Mouse (Mus musculus): Measurements from ENCODE around the gene Zfp367.

Gene Zfp367

GRCm38 (mm10) chr13:64154651-64155050 is 1.6 kb upstream of the Zfp367 start:
- DNase-seq (ENCODE audit: low spot score in 2 of 2): no peak

GRCm38 (mm10) chr13:64153751-64154267 is 807 bp upstream of the Zfp367 start:
- peak in 1 of 2 experiments; percentile 26 for DNase-seq (ENCODE audit: low spot score in 2 of 2)

- peak in 1 of 2 experiments; percentile 37 for DNase-seq (ENCODE audit: low spot score in 2 of 2)
Observed at GRCm38 (mm10) chr13:64152671-64153082, 325 bp downstream of the Zfp367 start.

- peak; percentile 68 to 72 for DNase-seq (ENCODE audit: low spot score in 2 of 2)
Observed at GRCm38 (mm10) chr13:64152241-64152669, 747 bp downstream of the Zfp367 start.

- no peak for DNase-seq (ENCODE audit: low spot score in 2 of 2)
Observed at GRCm38 (mm10) chr13:64150121-64150520, 2.9 kb downstream of the Zfp367 start.

- DNase-seq (ENCODE audit: low spot score in 2 of 2): peak; percentile 24 to 49
Observed at GRCm38 (mm10) chr13:64129616-64130375, 23.2 kb downstream of the Zfp367 start.

GRCm38 (mm10) chr13:64128858-64129615 is 24.0 kb downstream of the Zfp367 start, which contains the start of gene Slc35d2:
Slc35d2 (minus strand) TSS chr13:64129368.
- peak; percentile 20 to 50 for DNase-seq (ENCODE audit: low spot score in 2 of 2)

GRCm38 (mm10) chr13:64126316-64126715 is 26.7 kb downstream of the Zfp367 start:
- no peak for DNase-seq (ENCODE audit: low spot score in 2 of 2)

GRCm38 (mm10) chr13:64124886-64125285 is 28.1 kb downstream of the Zfp367 start:
- no peak for DNase-seq (ENCODE audit: low spot score in 2 of 2)

GRCm38 (mm10) chr13:64123491-64124188 is 29.4 kb downstream of the Zfp367 start:
- no peak for DNase-seq (ENCODE audit: low spot score in 2 of 2)

- no peak for DNase-seq (ENCODE audit: low spot score in 2 of 2)
Observed at GRCm38 (mm10) chr13:64120760-64121159, 32.2 kb downstream of the Zfp367 start.

GRCm38 (mm10) chr13:64117442-64117841 is 35.6 kb downstream of the Zfp367 start:
- DNase-seq (ENCODE audit: low spot score in 2 of 2): no peak

GRCm38 (mm10) chr13:64110421-64110820 is 42.6 kb downstream of the Zfp367 start:
- no peak for DNase-seq (ENCODE audit: low spot score in 2 of 2)

- DNase-seq (ENCODE audit: low spot score in 2 of 2): no peak
Observed at GRCm38 (mm10) chr13:64108381-64108850, 44.6 kb downstream of the Zfp367 start.

- no peak for DNase-seq (ENCODE audit: low spot score in 2 of 2)
Observed at GRCm38 (mm10) chr13:64107535-64107934, 45.5 kb downstream of the Zfp367 start.

- no peak for DNase-seq (ENCODE audit: low spot score in 2 of 2)
Observed at GRCm38 (mm10) chr13:64107105-64107504, 45.9 kb downstream of the Zfp367 start.

GRCm38 (mm10) chr13:64105690-64106089 is 47.3 kb downstream of the Zfp367 start:
- DNase-seq (ENCODE audit: low spot score in 2 of 2): no peak

- DNase-seq (ENCODE audit: low spot score in 2 of 2): peak in 1 of 2 experiments; percentile 18
Observed at GRCm38 (mm10) chr13:64100186-64100585, 52.8 kb downstream of the Zfp367 start.

- DNase-seq (ENCODE audit: low spot score in 2 of 2): peak; percentile 6 to 47
Observed at GRCm38 (mm10) chr13:64098992-64099391, 54.0 kb downstream of the Zfp367 start.

GRCm38 (mm10) chr13:64093341-64093740 is 59.7 kb downstream of the Zfp367 start:
- peak in 1 of 2 experiments; percentile 39 for DNase-seq (ENCODE audit: low spot score in 2 of 2)

- DNase-seq (ENCODE audit: low spot score in 2 of 2): no peak
Observed at GRCm38 (mm10) chr13:64092752-64093151, 60.2 kb downstream of the Zfp367 start.

- DNase-seq (ENCODE audit: low spot score in 2 of 2): no peak
Observed at GRCm38 (mm10) chr13:64092141-64092540, 60.9 kb downstream of the Zfp367 start.

Measured in thymus, postnatal 10 days (tissue).